Mouse (Mus musculus) liver, embryonic 12.5 days (tissue): Measurements from ENCODE around the gene Cngb1. TPM values are rescaled to one million over a fixed set of nuclear protein-coding genes. Genes with fewer than 3 reads are reported as not detected.

ENCODE experiments used
- ATAC-seq: fragments of 200-750 bp; cut with Nextera tagmentation; 2 replicates; pipeline ENCODE4 v1.8.0; 2017; ENCODE audit warnings: moderate number of reproducible peaks, mild to moderate bottlenecking, moderate library complexity
- H3K27ac ChIP-seq: fragments of 300-500 bp; sonication (generic); 2 replicates; pipeline ENCODE4 v1.5.1; 2016; ENCODE audit warnings: mild to moderate bottlenecking
- H3K27me3 ChIP-seq: fragments of 300-500 bp; sonication (generic); replicated peaks from 2 replicates; pipeline ENCODE4 v1.6.1; 2016; ENCODE audit warnings: mild to moderate bottlenecking, moderate library complexity
- H3K36me3 ChIP-seq: fragments of 300-500 bp; sonication (generic); 2 replicates; pipeline ENCODE4 v1.6.1; 2016; ENCODE audit warnings: mild to moderate bottlenecking, moderate library complexity
- H3K4me1 ChIP-seq: fragments of 300-500 bp; sonication (generic); 2 replicates; pipeline ENCODE4 v1.6.1; 2016
- H3K4me2 ChIP-seq: fragments of 300-500 bp; sonication (generic); 2 replicates; pipeline ENCODE4 v1.6.1; 2016; ENCODE audit warnings: mild to moderate bottlenecking, moderate library complexity
- H3K4me3 ChIP-seq: fragments of 300-500 bp; sonication (generic); 2 replicates; pipeline ENCODE4 v1.5.1; 2016; ENCODE audit warnings: mild to moderate bottlenecking, moderate library complexity
- H3K9ac ChIP-seq: fragments of 300-500 bp; sonication (generic); 2 replicates; pipeline ENCODE4 v1.6.1; 2016; ENCODE audit warnings: mild to moderate bottlenecking, moderate library complexity
- H3K9me3 ChIP-seq: fragments of 300-500 bp; sonication (generic); replicated peaks from 2 replicates; pipeline ENCODE4 v1.6.1; 2016; ENCODE audit warnings: mild to moderate bottlenecking, moderate library complexity
- WGBS: fragments of 180-500 bp; shearing (Covaris S2); methylation state at CpG from one replicate; pipeline ENCODE4 v1.1.7; 2016; ENCODE audit not compliant: insufficient replicate concordance; 5-methylcytosine and 5-hydroxymethylcytosine counted together
- polyA plus RNA-seq: library from polyadenylated mRNA; unstranded; fragments of >200 nt; fragmentation: Nextera tagmentation; extraction: Ambion mirVana; gene quantifications from 2 replicates; pipeline ENCODE4 v1.2.1, GENCODE M21; 2016

Gene Cngb1
- polyA plus RNA-seq, 1 experiment from 2014 or later, result not detected

DNA sequence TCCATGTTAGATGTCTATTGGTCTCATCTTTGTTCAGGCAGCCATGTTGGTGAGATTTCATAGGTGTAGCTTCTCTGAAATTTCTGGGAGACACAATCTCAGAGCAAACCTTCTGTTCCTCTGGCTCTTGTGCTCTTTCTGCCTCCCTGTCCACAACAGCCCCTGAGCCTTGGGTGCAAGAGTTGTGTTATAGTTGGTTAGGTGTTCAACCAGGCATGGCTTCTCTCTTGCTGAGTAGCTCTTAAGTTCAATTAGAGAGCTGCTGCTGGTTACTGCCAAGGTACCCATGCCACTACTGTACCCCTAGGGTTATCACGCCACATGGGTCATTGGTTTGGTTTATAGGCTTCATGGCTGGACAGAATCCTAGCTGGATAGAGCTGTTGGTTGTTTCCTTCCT is 9.0 kb upstream of the Cngb1 start:
- Histone ChIP-seq H3K27ac (no peak overlapping the region), H3K4me1 (peaks cover 5% of the 10 kb centered on the region), H3K4me3 (no peak overlapping the region), H3K36me3 (no peaks in the 10 kb centered on the region), H3K4me2 (no peak overlapping the region), H3K27me3 (peaks cover 36% of the 10 kb centered on the region), H3K9me3 (no peaks in the 10 kb centered on the region), H3K9ac (no peak overlapping the region)
- WGBS, result 57% methylated on average over 1 of the region's 1 CpGs
- no peak for ATAC-seq

- Histone ChIP-seq H3K9me3 (no peaks in the 10 kb centered on the region), H3K27me3 (peaks cover 30% of the 10 kb centered on the region), H3K4me1 (no peaks in the 10 kb centered on the region), H3K4me2 (no peak overlapping the region), H3K9ac (no peak overlapping the region), H3K27ac (no peak overlapping the region), H3K4me3 (no peak overlapping the region), H3K36me3 (no peaks in the 10 kb centered on the region)
- whole genome bisulfite sequencing, result 54% methylated on average over 2 of the region's 2 CpGs
- ATAC-seq, result no peak
These were observed 8.3 kb upstream of the Cngb1 start for GRCm38 (mm10) chr8:95314707-95315106.

- Histone ChIP-seq H3K4me2 (no peak overlapping the region), H3K4me3 (no peak overlapping the region), H3K9me3 (no peaks in the 10 kb centered on the region), H3K9ac (no peak overlapping the region), H3K27me3 (peaks cover 21% of the 10 kb centered on the region), H3K36me3 (no peaks in the 10 kb centered on the region), H3K4me1 (no peaks in the 10 kb centered on the region), H3K27ac (no peak overlapping the region)
- ATAC-seq, result no peak
- WGBS, result 66% methylated on average over 6 of the region's 6 CpGs
These were observed 7.5 kb upstream of the Cngb1 start for GRCm38 (mm10) chr8:95313857-95314256.

- Histone ChIP-seq H3K9me3 (no peaks in the 10 kb centered on the region), H3K36me3 (no peaks in the 10 kb centered on the region), H3K4me1 (no peaks in the 10 kb centered on the region), H3K4me3 (no peak overlapping the region), H3K27ac (no peak overlapping the region), H3K9ac (no peak overlapping the region), H3K27me3 (peaks cover 13% of the 10 kb centered on the region; the same call in 1 of the 2 replicates), H3K4me2 (no peak overlapping the region)
- no peak for ATAC-seq
- WGBS, result 59% methylated on average over 18 of the region's 18 CpGs
These were observed 6.5 kb upstream of the Cngb1 start for GRCm38 (mm10) chr8:95312836-95313235.

- no peak for ATAC-seq
- Histone ChIP-seq H3K4me1 (no peaks in the 10 kb centered on the region), H3K27ac (no peak within 1 kb of the TSS), H3K36me3 (no peaks in the 10 kb centered on the region), H3K4me3 (no peak within 1 kb of the TSS), H3K4me2 (no peak within 1 kb of the TSS), H3K9me3 (no peaks in the 10 kb centered on the region), H3K9ac (no peak within 1 kb of the TSS), H3K27me3 (peaks cover 19% of the 10 kb centered on the region; the same call in 1 of the 2 replicates)
- WGBS, result 39% methylated on average over 6 of the region's 6 CpGs
These were observed 4.1 kb upstream of the Cngb1 start, which contains the start of gene Tepp for GRCm38 (mm10) chr8:95310342-95310970. Gene Tepp, plus strand, starts transcription at chr8:95310566.

- 39% methylated on average over 4 of the region's 4 CpGs for WGBS
- Histone ChIP-seq H3K27me3 (peaks cover 20% of the 10 kb centered on the region; the same call in 1 of the 2 replicates), H3K9me3 (no peaks in the 10 kb centered on the region), H3K4me3 (no peak overlapping the region), H3K27ac (no peak overlapping the region), H3K4me2 (no peak overlapping the region), H3K9ac (no peak overlapping the region), H3K36me3 (no peaks in the 10 kb centered on the region), H3K4me1 (no peaks in the 10 kb centered on the region)
- no peak for ATAC-seq
These were observed 859 bp downstream of the Cngb1 start for GRCm38 (mm10) chr8:95305526-95305925.

GRCm38 (mm10) chr8:95302410-95302809 is 4.0 kb downstream of the Cngb1 start:
- no peaks in the 10 kb centered on the region for H3K9me3 ChIP-seq
- no peak overlapping the region for H3K9ac ChIP-seq

GRCm38 (mm10) chr8:95293891-95294290 is 12.5 kb downstream of the Cngb1 start:
- WGBS, result 68% methylated on average over 7 of the region's 7 CpGs
- Histone ChIP-seq H3K36me3 (no peaks in the 10 kb centered on the region), H3K4me1 (0 out of 2 replicates have a peak, but pooled peaks cover 4% of the 10 kb centered on the region), H3K4me3 (no peak overlapping the region), H3K9ac (no peak overlapping the region), H3K27me3 (no peaks in the 10 kb centered on the region; the same call in 1 of the 2 replicates), H3K4me2 (no peak overlapping the region), H3K9me3 (no peaks in the 10 kb centered on the region), H3K27ac (no peak overlapping the region)
- no peak; the same call in 1 of the 2 replicates for ATAC-seq

More at GRCm38 (mm10) chr8:95302410-95302809, 4.0 kb downstream of the Cngb1 start:
- Histone ChIP-seq H3K27me3 (peaks cover 29% of the 10 kb centered on the region; the same call in 1 of the 2 replicates), H3K4me3 (no peak overlapping the region), H3K4me2 (no peak overlapping the region), H3K4me1 (no peaks in the 10 kb centered on the region), H3K36me3 (no peaks in the 10 kb centered on the region), H3K27ac (no peak overlapping the region)
- 7% methylated on average over 5 of the region's 5 CpGs for WGBS
- no peak for ATAC-seq

GRCm38 (mm10) chr8:95293172-95293571 is 13.2 kb downstream of the Cngb1 start:
- H3K9me3 ChIP-seq, result no peaks in the 10 kb centered on the region
- 54% methylated on average over 11 of the region's 11 CpGs for WGBS
- no peak for ATAC-seq
- H3K27ac ChIP-seq, result no peak overlapping the region
- H3K4me2 ChIP-seq, result peak overlapping the region; percentile 8; the same call in 1 of the 2 replicates
- no peaks in the 10 kb centered on the region for H3K36me3 ChIP-seq
- H3K4me1 ChIP-seq, result 0 out of 2 replicates have a peak, but pooled peaks cover 4% of the 10 kb centered on the region
- H3K27me3 ChIP-seq, result no peaks in the 10 kb centered on the region; the same call in 1 of the 2 replicates
- no peak overlapping the region for H3K4me3 ChIP-seq
- no peak overlapping the region for H3K9ac ChIP-seq

DNA sequence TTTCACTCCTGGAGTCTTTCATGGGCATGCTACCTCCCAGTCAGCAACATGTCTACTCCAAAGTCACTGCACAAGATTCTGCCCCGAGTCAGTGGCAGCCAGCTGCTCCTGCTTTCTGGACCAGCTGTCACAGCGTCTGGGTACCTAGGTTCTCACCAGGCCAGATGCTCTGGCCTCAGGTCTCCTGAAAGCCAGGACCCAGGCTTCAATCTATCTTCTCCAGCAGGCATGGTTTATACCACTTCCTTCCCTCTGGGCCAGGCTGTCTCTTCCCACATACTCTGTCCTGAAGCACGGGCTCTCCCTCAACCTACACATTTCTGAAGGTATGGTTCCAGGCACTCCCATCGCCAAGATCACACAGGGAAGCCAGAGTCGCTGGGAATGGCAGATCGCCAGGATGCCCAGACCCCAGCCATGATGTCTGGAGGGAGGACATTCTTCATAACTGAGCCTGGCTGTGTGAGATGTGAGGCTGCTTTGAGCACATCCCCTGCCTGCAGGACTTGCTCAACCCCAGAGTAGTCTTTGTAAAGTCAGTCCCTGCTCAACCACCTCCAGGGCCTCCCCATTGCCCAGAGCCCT is 17.2 kb downstream of the Cngb1 start:
- Histone ChIP-seq H3K4me3 (no peak overlapping the region), H3K9ac (no peak overlapping the region), H3K9me3 (no peaks in the 10 kb centered on the region), H3K27ac (no peak overlapping the region), H3K4me2 (no peak overlapping the region), H3K27me3 (no peaks in the 10 kb centered on the region), H3K4me1 (0 out of 2 replicates have a peak, but pooled peaks cover 4% of the 10 kb centered on the region), H3K36me3 (no peaks in the 10 kb centered on the region)
- ATAC-seq, result no peak
- 38% methylated on average over 6 of the region's 6 CpGs for WGBS

DNA sequence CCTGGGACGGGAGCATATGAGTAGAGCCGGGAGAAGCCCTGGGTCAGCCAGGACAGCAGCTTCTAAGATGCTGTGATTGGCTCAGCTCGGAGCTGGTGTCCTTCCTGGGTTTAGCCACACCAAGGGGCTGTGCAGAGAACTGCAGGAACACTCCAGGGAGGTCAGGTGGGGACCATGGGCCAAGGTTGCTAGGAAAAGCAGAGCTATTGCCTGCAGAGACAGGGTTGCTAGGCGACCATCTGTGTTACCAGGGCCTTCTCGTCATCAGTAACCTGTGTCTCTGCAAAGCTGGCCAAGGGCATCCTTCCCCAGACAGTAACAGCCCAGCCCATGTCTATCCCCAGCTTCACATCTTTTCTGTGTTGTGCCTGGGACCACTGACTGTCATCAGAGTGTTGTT is 24.9 kb downstream of the Cngb1 start:
- Histone ChIP-seq H3K4me3 (no peak overlapping the region), H3K4me1 (peaks cover 6% of the 10 kb centered on the region; the same call in 1 of the 2 replicates), H3K9ac (no peak overlapping the region), H3K27ac (no peak overlapping the region), H3K9me3 (no peaks in the 10 kb centered on the region), H3K4me2 (no peak overlapping the region), H3K36me3 (no peaks in the 10 kb centered on the region), H3K27me3 (no peaks in the 10 kb centered on the region)
- ATAC-seq, result no peak
- WGBS, result 50% methylated on average over 5 of the region's 5 CpGs

DNA sequence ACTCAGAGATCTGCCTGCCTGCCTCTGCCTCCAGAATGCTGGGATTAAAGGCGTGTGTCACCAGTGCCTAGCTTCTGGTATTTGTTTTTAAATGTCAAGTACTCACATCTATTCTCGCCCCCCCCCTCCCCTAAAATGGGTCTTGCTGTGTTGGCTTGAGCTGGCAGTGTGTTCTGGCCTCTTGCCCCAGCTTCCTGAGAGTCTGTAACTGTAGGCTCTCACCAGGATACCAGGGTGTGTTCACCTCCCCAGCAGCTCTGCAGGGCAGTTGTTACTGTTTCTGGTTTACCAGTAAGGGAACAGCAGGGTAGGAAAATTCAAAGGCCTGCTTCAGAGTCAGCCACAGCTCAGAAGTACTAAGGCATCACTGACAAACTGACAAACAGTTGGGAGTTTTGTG is 33.5 kb downstream of the Cngb1 start:
- Histone ChIP-seq H3K9ac (no peak overlapping the region), H3K36me3 (no peaks in the 10 kb centered on the region), H3K27ac (no peak overlapping the region), H3K9me3 (no peaks in the 10 kb centered on the region), H3K4me2 (no peak overlapping the region), H3K4me1 (0 out of 2 replicates have a peak, but pooled peaks cover 3% of the 10 kb centered on the region), H3K27me3 (0 out of 2 replicates have a peak, but pooled peaks cover 4% of the 10 kb centered on the region), H3K4me3 (no peak overlapping the region)
- ATAC-seq, result no peak
- 56% methylated on average over 2 of the region's 2 CpGs for WGBS
